In genomic region chr17:84677595-84677994, GRCm38 (mm10) we compare ENCODE assay signal across 35 mouse cellular contexts. TPM values are rescaled to one million over a fixed set of nuclear protein-coding genes. Genes with fewer than 3 reads are reported as not detected.
"Had no signal": no experiment of that assay in that cellular context is flagged by ENCODE, and none has a peak within 500 bp of the region (broad histone marks: within the 10 kb centered on the region; RNA-seq: fewer than 3 reads in every experiment).

No protein-coding gene starts in this region.

- H3K9ac ChIP-seq: heart, embryonic 13.5 days; heart, embryonic 15.5 days; hindbrain, embryonic 13.5 days; hindbrain, embryonic 15.5 days; kidney, embryonic 15.5 days; limb, embryonic 13.5 days; limb, embryonic 15.5 days had no signal

- H3K4me2 ChIP-seq: heart, embryonic 11.5 days; heart, embryonic 13.5 days; heart, embryonic 15.5 days; hindbrain, embryonic 13.5 days; hindbrain, embryonic 15.5 days; kidney, embryonic 15.5 days; limb, embryonic 13.5 days; limb, embryonic 15.5 days had no signal

- H3K27ac ChIP-seq: heart, adult 2 months; heart, embryonic 13.5 days; heart, embryonic 15.5 days; hindbrain, embryonic 13.5 days; hindbrain, embryonic 15.5 days; hindbrain, postnatal 0 days; kidney, embryonic 15.5 days; kidney, postnatal 0 days; limb, embryonic 13.5 days; limb, embryonic 15.5 days had no signal

- H3K36me3 ChIP-seq: heart, embryonic 13.5 days; heart, embryonic 15.5 days; hindbrain, embryonic 13.5 days; hindbrain, embryonic 15.5 days; kidney, embryonic 15.5 days; limb, embryonic 13.5 days; limb, embryonic 15.5 days had no signal

- H3K9me3 ChIP-seq: heart, embryonic 13.5 days; heart, embryonic 15.5 days; hindbrain, embryonic 13.5 days; hindbrain, embryonic 15.5 days; kidney, embryonic 15.5 days; limb, embryonic 13.5 days; limb, embryonic 15.5 days had no signal

- ATAC-seq: hindbrain, postnatal 0 days had no signal

- H3K4me3 ChIP-seq: heart, adult 2 months; heart, embryonic 13.5 days; heart, embryonic 15.5 days; hindbrain, embryonic 13.5 days; hindbrain, embryonic 15.5 days; kidney, embryonic 15.5 days; limb, embryonic 13.5 days; limb, embryonic 15.5 days had no signal

- DNase-seq: gastrocnemius, postnatal 25 days; heart, adult 11 months; heart, adult 2 months; heart, postnatal 14 days; heart, postnatal 36 days; kidney, adult 11 months; kidney, adult 2 months; kidney, adult 9 months; kidney, postnatal 14 days; kidney, postnatal 36 days; layer of hippocampus, adult 9-11 months; layer of hippocampus, postnatal 36 days; left cerebral cortex, postnatal 4 days had no signal

RNA-seq across cellular contexts. Expression of gene Abcg8, which starts 1.5 kb away (rescaled TPM):
- total RNA-seq: gastrocnemius, adult 18-20 months; gastrocnemius, postnatal 25 days; heart, adult 2 months; heart, postnatal 14 days; heart, postnatal 36 days; hematopoietic stem cell, adult 5-6 weeks; hindbrain, postnatal 0 days; layer of hippocampus, adult 18-20 months; layer of hippocampus, adult 8-10 months; layer of hippocampus, postnatal 14 days; layer of hippocampus, postnatal 36 days; left cerebral cortex, postnatal 10 days; left cerebral cortex, postnatal 25 days; left cerebral cortex, postnatal 4 days had no signal
- polyA plus RNA-seq: heart, adult 2 months; heart, embryonic 11.5 days; heart, embryonic 13.5 days; heart, embryonic 15.5 days; heart, postnatal 0 days; hindbrain, postnatal 0 days; intestine, embryonic 14.5 days; limb, embryonic 13.5 days had no signal

RNA-seq across cellular contexts. Expression of gene Abcg5, which starts 5.2 kb away (rescaled TPM):
- total RNA-seq: gastrocnemius, adult 18-20 months; gastrocnemius, adult 8-10 months; gastrocnemius, postnatal 25 days; gastrocnemius, postnatal 4 days; heart, adult 2 months; heart, postnatal 14 days; heart, postnatal 36 days; hematopoietic stem cell, adult 5-6 weeks; layer of hippocampus, adult 18-20 months; layer of hippocampus, adult 8-10 months; layer of hippocampus, postnatal 14 days; layer of hippocampus, postnatal 36 days; left cerebral cortex, adult 18-20 months; left cerebral cortex, postnatal 10 days; left cerebral cortex, postnatal 25 days had no signal
- polyA plus RNA-seq: heart, adult 2 months; heart, embryonic 15.5 days; heart, postnatal 0 days had no signal
